Mouse (Mus musculus) midbrain, embryonic 14.5 days (tissue): Measurements from ENCODE around the gene Pus7. TPM values are rescaled to one million over a fixed set of nuclear protein-coding genes. Genes with fewer than 3 reads are reported as not detected.

Experiments used
- ATAC-seq: fragments of 200-750 bp; cut with Nextera tagmentation; 2 replicates; pipeline ENCODE4 v1.8.0; 2017; ENCODE audit warnings: moderate number of reproducible peaks, moderate library complexity; ENCODE audit not compliant: low FRiP score, low TSS enrichment
- DNase-seq: peaks from one replicate; pipeline ENCODE4 v3.0.0-alpha.2; 2015
- H3K27ac ChIP-seq: fragments of 300-500 bp; sonication (generic); replicated peaks from 2 replicates; pipeline ENCODE4 v1.5.1; 2014; ENCODE audit warnings: mild to moderate bottlenecking, low read depth, low read length, moderate library complexity
- H3K27me3 ChIP-seq: fragments of 300-500 bp; sonication (generic); 2 replicates; pipeline ENCODE4 v1.6.1; 2014; ENCODE audit warnings: low read length, control low read depth, mixed read lengths; ENCODE audit not compliant: control insufficient read depth, insufficient read depth
- H3K36me3 ChIP-seq: fragments of 300-500 bp; sonication (generic); 2 replicates; pipeline ENCODE4 v1.6.1; 2014; ENCODE audit warnings: low read length, control low read depth; ENCODE audit not compliant: control insufficient read depth, insufficient read depth
- H3K4me1 ChIP-seq: fragments of 300-500 bp; sonication (generic); 2 replicates; pipeline ENCODE4 v1.6.1; 2014; ENCODE audit warnings: mild to moderate bottlenecking, antibody characterized with exemption, low read length, control low read depth; ENCODE audit not compliant: control insufficient read depth, insufficient read depth
- H3K4me2 ChIP-seq: fragments of 300-500 bp; sonication (generic); 2 replicates; pipeline ENCODE4 v1.6.1; 2014; ENCODE audit warnings: mild to moderate bottlenecking, low read length, moderate library complexity
- H3K4me3 ChIP-seq: fragments of 300-500 bp; sonication (generic); replicated peaks from 2 replicates; pipeline ENCODE4 v1.5.1; 2014; ENCODE audit warnings: low read depth, low read length
- H3K9ac ChIP-seq: fragments of 300-500 bp; sonication (generic); replicated peaks from 2 replicates; pipeline ENCODE4 v1.6.1; 2014; ENCODE audit warnings: mild to moderate bottlenecking, low read length, moderate library complexity
- H3K9me3 ChIP-seq: fragments of 300-500 bp; sonication (generic); 2 replicates; pipeline ENCODE4 v1.6.1; 2016; ENCODE audit warnings: low read length, control low read depth, mixed read lengths; ENCODE audit not compliant: control insufficient read depth
- WGBS: fragments of 180-500 bp; shearing (Covaris S2); extraction: QIAGEN DNeasy Blood & Tissue Kit; methylation state at CpG from one replicate; pipeline ENCODE4 v1.1.7; 2014; 5-methylcytosine and 5-hydroxymethylcytosine counted together
- polyA plus RNA-seq: library from polyadenylated mRNA; unstranded; fragments of >200 nt; fragmentation: Nextera tagmentation; extraction: Ambion mirVana; gene quantifications from 2 replicates; pipeline ENCODE4 v1.2.1, GENCODE M21; 2014

Gene Pus7
- polyA plus RNA-seq, result 11.7 and 15.2 TPM in 2 replicates

GRCm38 (mm10) chr5:23782931-23783877, at the start of gene Pus7:
TSS of gene Pus7 (minus strand) at chr5:23783711.
- under 1% methylated on average over 86 of the region's 86 CpGs for WGBS
- peak within 1 kb of the TSS; percentile 78 for H3K4me3 ChIP-seq
- H3K4me2 ChIP-seq, result peak within 1 kb of the TSS; percentile 64
- DNase-seq (peak; percentile 94), ATAC-seq (peak; percentile 91)
- no peaks in the 10 kb centered on the region for H3K9me3 ChIP-seq
- peak within 1 kb of the TSS; percentile 69 for H3K9ac ChIP-seq
- H3K36me3 ChIP-seq, result no peaks in the 10 kb centered on the region
- peak within 1 kb of the TSS; percentile 14 for H3K27ac ChIP-seq
- H3K4me1 ChIP-seq, result peaks cover 8% of the 10 kb centered on the region
- no peaks in the 10 kb centered on the region for H3K27me3 ChIP-seq

DNA sequence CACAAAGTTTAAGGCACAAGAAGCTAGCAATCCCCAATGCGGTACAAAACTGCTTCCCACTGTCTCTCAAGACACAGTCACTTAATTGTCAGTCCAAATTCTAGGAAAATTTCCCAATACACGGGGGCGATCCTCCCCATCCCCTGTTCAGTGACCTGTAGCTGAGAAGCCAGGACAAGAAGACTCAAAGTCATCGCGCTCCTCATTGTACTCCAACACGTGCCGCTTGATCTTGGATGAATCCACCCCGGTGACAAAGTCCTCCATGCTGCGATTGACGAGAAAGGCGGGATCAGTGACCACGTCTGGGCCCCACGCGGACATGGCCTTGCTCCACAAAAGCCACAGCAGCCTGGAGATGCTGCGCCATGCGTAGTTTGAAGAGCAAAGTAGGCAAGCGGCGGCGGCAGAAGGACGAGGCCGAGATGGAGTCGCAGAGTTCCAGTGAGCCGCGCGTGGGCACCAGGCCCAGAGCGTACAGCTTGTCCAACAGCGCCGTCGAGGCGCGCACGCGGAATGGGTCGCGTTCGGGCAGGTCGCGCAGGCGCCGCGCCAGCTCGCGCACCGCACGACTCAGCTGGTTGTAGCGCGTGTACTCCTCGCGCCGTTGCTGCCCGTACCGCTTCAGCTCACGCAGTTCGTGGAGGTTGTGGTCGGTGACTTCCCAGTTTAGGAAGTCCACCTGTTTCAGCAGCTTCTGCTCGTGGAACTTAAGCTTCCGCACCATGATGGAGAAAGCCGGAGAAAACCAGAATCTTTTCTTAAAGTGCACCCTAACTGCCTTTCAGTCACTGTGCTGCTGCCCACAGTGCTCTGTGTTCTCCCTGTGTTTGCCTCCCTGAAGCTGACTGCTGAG, 47.6 kb upstream of the Pus7 start:
- peak; percentile 27 for DNase-seq
- Histone ChIP-seq H3K4me3 (0 out of 2 replicates have a peak overlapping the region, but pooled peaks have one; percentile 8), H3K9me3 (no peaks in the 10 kb centered on the region), H3K36me3 (no peaks in the 10 kb centered on the region), H3K4me1 (no peaks in the 10 kb centered on the region), H3K9ac (no peak overlapping the region), H3K4me2 (peak overlapping the region; percentile 32), H3K27me3 (no peaks in the 10 kb centered on the region), H3K27ac (no peak overlapping the region)
- WGBS, result 42% methylated on average over 58 of the region's 58 CpGs
- ATAC-seq, result no peak

DNA sequence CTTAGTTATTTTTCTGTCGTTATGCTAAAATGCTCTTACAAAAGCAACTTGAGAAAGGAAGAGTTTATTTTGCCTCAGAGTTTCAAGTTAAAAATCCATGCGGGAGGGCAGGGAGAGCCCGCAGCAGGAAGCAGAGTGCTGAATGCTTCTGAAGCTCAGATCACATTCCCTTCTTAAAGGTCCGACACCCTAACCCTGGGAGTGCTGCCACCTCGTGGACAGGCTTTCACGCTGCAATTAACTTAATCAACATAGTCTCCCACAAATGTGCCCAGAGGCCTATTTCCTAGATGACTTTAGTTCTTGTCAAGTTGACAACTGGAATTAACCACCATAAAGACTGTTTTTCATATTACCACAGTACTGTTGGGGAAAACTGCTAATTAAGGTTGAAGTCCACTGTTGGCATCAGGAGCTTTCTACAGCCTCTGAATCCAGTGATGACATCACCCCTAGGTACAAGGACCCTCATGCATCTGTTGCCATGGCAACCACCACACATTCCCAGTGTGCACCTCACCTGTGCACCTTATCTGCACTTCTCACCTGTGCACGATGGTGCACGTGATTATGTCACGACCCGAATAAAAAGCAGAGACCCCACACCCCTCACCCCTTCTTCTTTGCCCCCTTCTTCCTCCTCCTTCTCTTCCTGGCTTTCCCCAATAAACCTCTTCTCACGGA, 43.0 kb upstream of the Pus7 start:
- H3K9ac ChIP-seq, result no peak overlapping the region
- H3K27ac ChIP-seq, result no peak overlapping the region
- no peak overlapping the region for H3K4me2 ChIP-seq
- H3K27me3 ChIP-seq, result no peaks in the 10 kb centered on the region
- no peak for ATAC-seq
- no peaks in the 10 kb centered on the region for H3K4me1 ChIP-seq
- 0 out of 2 replicates have a peak, but pooled peaks cover 2% of the 10 kb centered on the region for H3K36me3 ChIP-seq
- DNase-seq, result peak; percentile 77
- H3K9me3 ChIP-seq, result no peaks in the 10 kb centered on the region
- H3K4me3 ChIP-seq, result no peak overlapping the region
- 39% methylated on average over 11 of the region's 11 CpGs for WGBS

DNA sequence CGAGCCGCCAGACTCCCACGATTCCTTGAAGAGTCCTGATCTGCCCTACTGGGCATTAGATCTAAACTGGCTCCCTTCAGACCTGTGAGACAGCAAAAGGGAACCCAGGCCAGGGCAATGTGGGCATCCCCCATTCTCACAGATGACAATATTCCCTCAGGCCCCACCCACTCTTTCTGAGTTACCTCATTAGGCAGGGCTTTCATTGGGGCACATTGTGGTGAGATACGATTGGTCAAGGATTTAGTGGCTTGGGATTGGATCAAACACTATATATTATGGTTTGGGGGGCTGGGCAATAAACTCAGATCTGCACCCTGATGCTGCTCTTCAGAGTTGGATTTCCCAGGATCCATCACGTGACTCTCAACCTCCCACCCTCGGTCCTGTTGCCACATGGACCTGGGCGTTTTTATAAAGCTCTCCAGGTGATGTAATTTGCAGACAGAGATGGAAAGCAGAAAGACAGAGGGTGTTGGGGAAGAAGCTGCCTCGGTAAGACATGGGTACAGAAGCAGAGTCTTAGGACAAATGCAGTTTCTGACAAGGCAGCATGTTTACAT, 40.7 kb upstream of the Pus7 start:
- H3K36me3 ChIP-seq, result peaks cover 13% of the 10 kb centered on the region

GRCm38 (mm10) chr5:23822306-23822705, 38.8 kb upstream of the Pus7 start:
- no peak overlapping the region for H3K27ac ChIP-seq
- no peak overlapping the region for H3K9ac ChIP-seq
- peaks cover 28% of the 10 kb centered on the region for H3K36me3 ChIP-seq
- H3K4me3 ChIP-seq, result no peak overlapping the region
- no peaks in the 10 kb centered on the region for H3K4me1 ChIP-seq
- no peak for ATAC-seq
- DNase-seq, result no peak
- no peaks in the 10 kb centered on the region for H3K27me3 ChIP-seq
- H3K9me3 ChIP-seq, result no peaks in the 10 kb centered on the region
- WGBS, result 83% methylated on average over 11 of the region's 11 CpGs
- H3K4me2 ChIP-seq, result no peak overlapping the region

More for the DNA sequence above, 40.7 kb upstream of the Pus7 start:
- no peaks in the 10 kb centered on the region for H3K4me1 ChIP-seq
- 79% methylated on average over 8 of the region's 8 CpGs for WGBS
- H3K27me3 ChIP-seq, result no peaks in the 10 kb centered on the region
- no peak overlapping the region for H3K4me3 ChIP-seq
- H3K9me3 ChIP-seq, result no peaks in the 10 kb centered on the region
- ATAC-seq (no peak), DNase-seq (no peak)
- no peak overlapping the region for H3K27ac ChIP-seq
- H3K9ac ChIP-seq, result no peak overlapping the region
- H3K4me2 ChIP-seq, result no peak overlapping the region

GRCm38 (mm10) chr5:23816681-23817080, 33.2 kb upstream of the Pus7 start:
- no peak overlapping the region for H3K4me2 ChIP-seq
- H3K36me3 ChIP-seq, result peaks cover 76% of the 10 kb centered on the region
- 94% methylated on average over 15 of the region's 15 CpGs for WGBS
- no peaks in the 10 kb centered on the region for H3K4me1 ChIP-seq
- H3K9me3 ChIP-seq, result no peaks in the 10 kb centered on the region
- ATAC-seq (no peak), DNase-seq (no peak)
- no peak overlapping the region for H3K4me3 ChIP-seq
- H3K27ac ChIP-seq, result no peak overlapping the region
- no peak overlapping the region for H3K9ac ChIP-seq
- H3K27me3 ChIP-seq, result no peaks in the 10 kb centered on the region

DNA sequence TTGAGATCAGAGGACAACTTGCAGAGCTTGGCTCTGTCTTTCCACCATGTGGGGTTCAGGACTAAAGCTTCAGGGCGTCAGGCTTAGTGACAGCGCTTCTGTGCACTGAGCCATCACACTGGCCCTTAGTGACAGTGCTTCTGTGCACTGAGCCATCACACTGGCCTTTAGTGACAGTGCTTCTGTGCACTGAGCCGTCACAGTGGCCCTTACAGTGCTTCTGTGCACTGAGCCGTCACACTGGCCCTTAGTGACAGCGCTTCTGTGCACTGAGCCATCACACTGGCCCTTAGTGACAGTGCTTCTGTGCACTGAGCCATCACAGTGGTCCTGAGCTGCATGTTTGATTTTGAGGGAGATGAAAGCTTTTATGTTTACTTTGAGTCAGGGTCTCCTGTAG, 31.3 kb upstream of the Pus7 start:
- Histone ChIP-seq H3K36me3 (peaks cover 84% of the 10 kb centered on the region), H3K4me3 (no peak overlapping the region), H3K9me3 (no peaks in the 10 kb centered on the region), H3K4me1 (no peaks in the 10 kb centered on the region), H3K27me3 (no peaks in the 10 kb centered on the region), H3K9ac (no peak overlapping the region), H3K27ac (no peak overlapping the region), H3K4me2 (no peak overlapping the region)
- DNase-seq (no peak), ATAC-seq (no peak)
- 26% methylated on average over 5 of the region's 5 CpGs for WGBS

DNA sequence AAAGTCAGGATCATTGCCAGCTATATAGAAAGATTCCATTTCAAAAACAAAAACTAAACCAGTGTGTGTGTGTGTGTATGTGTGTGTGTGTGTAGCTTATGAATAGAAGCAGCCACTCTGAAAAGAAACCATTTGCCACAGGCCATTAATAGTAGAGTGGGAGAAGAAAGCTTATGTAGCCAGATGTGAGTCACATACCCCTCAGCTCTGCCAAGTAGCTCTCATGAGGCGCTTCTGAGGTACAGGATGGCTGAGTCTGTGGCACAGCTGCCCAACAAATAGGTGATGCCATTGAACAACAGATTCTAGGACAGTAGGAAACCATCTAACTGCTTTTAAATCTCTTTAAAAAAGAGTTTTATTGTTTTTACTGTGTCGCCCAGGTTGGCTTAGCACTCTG, 9.2 kb upstream of the Pus7 start:
- WGBS, result 95% methylated on average over 2 of the region's 2 CpGs
- Histone ChIP-seq H3K27ac (no peak overlapping the region), H3K36me3 (peaks cover 29% of the 10 kb centered on the region), H3K9me3 (no peaks in the 10 kb centered on the region), H3K4me2 (no peak overlapping the region), H3K9ac (no peak overlapping the region), H3K27me3 (no peaks in the 10 kb centered on the region), H3K4me1 (peaks cover 8% of the 10 kb centered on the region), H3K4me3 (no peak overlapping the region)
- ATAC-seq (no peak), DNase-seq (no peak)
